In the genomic region with DNA sequence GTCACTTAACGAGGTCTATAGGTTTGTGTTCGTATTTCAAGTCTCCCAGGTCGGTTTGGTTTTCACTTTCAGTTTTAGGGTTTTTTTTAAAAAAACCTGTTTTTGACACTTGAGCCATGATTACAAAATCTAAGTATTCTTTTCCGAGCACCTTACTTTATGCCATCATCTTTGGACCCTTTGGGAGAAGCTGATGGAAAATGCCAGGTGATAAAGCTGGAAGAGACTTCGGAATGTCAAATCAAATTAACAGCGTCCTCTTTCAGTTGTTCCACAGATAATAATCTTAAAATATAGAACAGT, we compare ENCODE assay signal across 8 mouse cellular contexts. TPM values are rescaled to one million over a fixed set of nuclear protein-coding genes. Genes with fewer than 3 reads are reported as not detected.
DNase-seq lines count a peak whose midpoint lies in the region; ATAC-seq and TF ChIP-seq lines count a peak whose summit lies in the region.

No protein-coding gene starts in this region.

- peak overlapping the region; percentile 73 for H3K4me3 ChIP-seq in kidney, embryonic 14.5 days (ENCODE audit: low read length)
- H3K4me3 ChIP-seq in bone marrow macrophage, adult 2 months (ENCODE audit: insufficient read depth, low read length), result peak overlapping the region; percentile 73
- peak overlapping the region; percentile 95 for H3K4me3 ChIP-seq in hindbrain, embryonic 15.5 days
- H3K4me3 ChIP-seq in midbrain, embryonic 14.5 days (replicated peaks; ENCODE audit: low read depth, low read length), result peak overlapping the region; percentile 78

- no peak for TF ChIP-seq POLR2A in bone marrow macrophage, adult 2 months (IDR thresholded peaks at IDR 0.05; ENCODE audit: borderline replicate concordance, low read depth, low read length)

- peaks cover 18% of the 10 kb centered on the region for H3K36me3 ChIP-seq in kidney, embryonic 14.5 days (ENCODE audit: control insufficient read depth, insufficient read depth, low read length)
- H3K36me3 ChIP-seq in hindbrain, embryonic 15.5 days, result peaks cover 22% of the 10 kb centered on the region
- peaks cover 16% of the 10 kb centered on the region for H3K36me3 ChIP-seq in midbrain, embryonic 14.5 days (ENCODE audit: control insufficient read depth, insufficient read depth, low read length)

- peak overlapping the region; percentile 57 for H3K27ac ChIP-seq in kidney, embryonic 14.5 days (ENCODE audit: low read depth, low read length)
- H3K27ac ChIP-seq in bone marrow macrophage, adult 2 months (ENCODE audit: insufficient read depth, low read depth, low read length), result 0 out of 2 replicates have a peak overlapping the region, but pooled peaks have one; percentile 40
- H3K27ac ChIP-seq in hindbrain, embryonic 15.5 days (replicated peaks), result peak overlapping the region; percentile 88
- peak overlapping the region; percentile 86 for H3K27ac ChIP-seq in midbrain, embryonic 14.5 days (replicated peaks; ENCODE audit: low read depth, low read length)

- H3K9me3 ChIP-seq in kidney, embryonic 14.5 days (ENCODE audit: control insufficient read depth, low read length), result no peaks in the 10 kb centered on the region
- H3K9me3 ChIP-seq in hindbrain, embryonic 15.5 days, result no peaks in the 10 kb centered on the region
- H3K9me3 ChIP-seq in midbrain, embryonic 14.5 days (ENCODE audit: control insufficient read depth, low read length), result no peaks in the 10 kb centered on the region

- TF ChIP-seq CTCF in bone marrow macrophage, adult 2 months (IDR thresholded peaks at IDR 0.05; ENCODE audit: low read depth, low read length), result no peak

- peak overlapping the region; percentile 79 for H3K9ac ChIP-seq in kidney, embryonic 14.5 days (ENCODE audit: low read depth, low read length)
- H3K9ac ChIP-seq in hindbrain, embryonic 15.5 days, result peak overlapping the region; percentile 94
- peak overlapping the region; percentile 84 for H3K9ac ChIP-seq in midbrain, embryonic 14.5 days (replicated peaks; ENCODE audit: low read length)

- WGBS in kidney, embryonic 14.5 days, result 17% methylated on average over 6 of the region's 6 CpGs
- 25% methylated on average over 6 of the region's 6 CpGs for WGBS in hindbrain, embryonic 15.5 days
- WGBS in midbrain, embryonic 14.5 days, result 23% methylated on average over 6 of the region's 6 CpGs

- no peak for ATAC-seq in kidney, embryonic 14.5 days (ENCODE audit: low FRiP score, low TSS enrichment)
- no peak for ATAC-seq in hindbrain, embryonic 15.5 days (ENCODE audit: low FRiP score, low read depth)
- ATAC-seq in midbrain, embryonic 14.5 days (ENCODE audit: low FRiP score, low TSS enrichment), result no peak

- H3K4me2 ChIP-seq in kidney, embryonic 14.5 days (replicated peaks; ENCODE audit: low read depth, low read length), result peak overlapping the region; percentile 59
- peak overlapping the region; percentile 74 for H3K4me2 ChIP-seq in hindbrain, embryonic 15.5 days
- H3K4me2 ChIP-seq in midbrain, embryonic 14.5 days (ENCODE audit: low read length), result peak overlapping the region; percentile 76

- no peaks in the 10 kb centered on the region for H3K27me3 ChIP-seq in kidney, embryonic 14.5 days (ENCODE audit: control insufficient read depth, insufficient read depth, low read length)
- H3K27me3 ChIP-seq in hindbrain, embryonic 15.5 days, result no peaks in the 10 kb centered on the region
- no peaks in the 10 kb centered on the region for H3K27me3 ChIP-seq in midbrain, embryonic 14.5 days (ENCODE audit: control insufficient read depth, insufficient read depth, low read length)

- H3K4me1 ChIP-seq in kidney, embryonic 14.5 days (ENCODE audit: control insufficient read depth, insufficient read depth, low read length), result no peaks in the 10 kb centered on the region
- peaks cover 4% of the 10 kb centered on the region; the same call in 1 of the 2 replicates for H3K4me1 ChIP-seq in bone marrow macrophage, adult 2 months (ENCODE audit: control insufficient read depth, insufficient read depth, low read length)
- H3K4me1 ChIP-seq in hindbrain, embryonic 15.5 days (replicated peaks), result 0 out of 2 replicates have a peak, but pooled peaks cover 4% of the 10 kb centered on the region
- no peaks in the 10 kb centered on the region for H3K4me1 ChIP-seq in midbrain, embryonic 14.5 days (ENCODE audit: control insufficient read depth, insufficient read depth, low read length)

- no peak for DNase-seq in kidney, postnatal 36 days
- DNase-seq in midbrain, embryonic 14.5 days, result no peak
- no peak for DNase-seq in urinary bladder, adult 18-20 months (ENCODE audit: low spot score in 2 of 2)
- no peak for DNase-seq in right cerebral cortex, postnatal 25 days
- no peak for DNase-seq in thymus, adult 18-20 months

RNA-seq across cellular contexts. Expression of a gene that starts 0.5 kb away (rescaled TPM):
- polyA plus RNA-seq in kidney, embryonic 14.5 days (2014; fragmentation: Nextera tagmentation; extraction: Ambion mirVana), result 86.8 and 91.9 TPM in 2 replicates
- polyA plus RNA-seq in bone marrow macrophage, adult 2 months (2012; ENCODE audit: insufficient read depth, insufficient read length, missing spikeins), result 39.5 and 41.3 TPM in 2 replicates
- 67.6 and 69.4 TPM in 2 replicates for polyA plus RNA-seq in hindbrain, embryonic 15.5 days (2015; fragmentation: Nextera tagmentation; extraction: Ambion mirVana)
- polyA plus RNA-seq in midbrain, embryonic 14.5 days (2014; fragmentation: Nextera tagmentation; extraction: Ambion mirVana), result 61.7 and 76.5 TPM in 2 replicates

RNA-seq across cellular contexts. Expression of a gene that starts 30.0 kb away (rescaled TPM):
- 29.1 and 38.8 TPM in 2 replicates for polyA plus RNA-seq in kidney, embryonic 14.5 days (2014; fragmentation: Nextera tagmentation; extraction: Ambion mirVana)
- 15.6 and 15.9 TPM in 2 replicates for polyA plus RNA-seq in bone marrow macrophage, adult 2 months (2012; ENCODE audit: insufficient read depth, insufficient read length, missing spikeins)
- 13.2 and 16.3 TPM in 2 replicates for polyA plus RNA-seq in hindbrain, embryonic 15.5 days (2015; fragmentation: Nextera tagmentation; extraction: Ambion mirVana)
- 19.0 and 24.5 TPM in 2 replicates for polyA plus RNA-seq in midbrain, embryonic 14.5 days (2014; fragmentation: Nextera tagmentation; extraction: Ambion mirVana)
